Mouse (Mus musculus): Measurements from ENCODE around the gene Lix1l. TPM values are rescaled to one million over a fixed set of nuclear protein-coding genes. Genes with fewer than 3 reads are reported as not detected.

Lix1l gene
- total and polyA plus RNA-seq, 3 experiments = 24.7 to 25.3 (median 25.2) TPM

DNA sequence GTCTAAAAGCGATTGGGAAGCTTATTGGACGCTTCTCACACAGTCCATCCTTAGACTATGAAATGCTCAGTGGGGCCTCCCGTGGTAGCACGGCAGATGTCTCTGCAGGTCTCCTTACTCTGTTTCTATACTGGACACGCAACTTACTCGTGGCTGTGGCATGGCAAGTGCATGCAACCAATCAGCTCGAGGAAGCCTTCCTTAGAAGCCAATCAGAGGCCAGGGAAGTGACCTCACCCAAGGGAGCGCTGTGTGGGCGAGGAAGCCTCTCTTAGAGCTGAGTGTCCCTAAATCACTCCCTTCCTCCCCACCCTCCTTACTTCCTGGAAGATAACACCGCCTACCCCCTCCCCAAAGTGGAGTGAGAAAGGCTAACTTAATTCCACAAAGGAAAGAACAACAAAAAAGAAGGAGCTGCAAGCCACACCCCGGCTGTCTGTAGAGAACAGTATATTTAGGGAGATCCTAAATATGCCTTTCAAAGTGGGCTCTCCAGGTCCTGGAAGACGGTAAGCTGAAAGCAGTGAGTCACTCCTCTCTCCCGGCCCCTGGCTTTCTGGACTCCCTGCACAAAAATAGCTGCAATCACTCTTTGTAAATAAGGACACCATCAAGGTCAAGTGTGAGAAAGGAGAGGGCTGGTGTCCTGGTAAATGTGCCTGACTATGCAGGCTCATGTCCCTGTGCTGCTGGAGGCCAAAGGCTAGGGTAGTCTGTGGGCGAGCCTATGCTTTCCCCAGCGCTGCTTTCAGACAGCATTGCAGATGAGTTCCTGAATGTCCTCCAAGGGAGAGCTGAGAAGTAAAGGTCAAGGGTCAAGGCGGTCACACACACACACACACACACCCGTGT, 24.0 kb upstream of the Lix1l start, which contains the start of gene Gm16253:
Gm16253 (plus strand) TSS at position 295 of the 852 bp plus-strand sequence.
- DNase-seq = peak; percentile 92 to 95
- TF ChIP-seq CTCF (IDR thresholded peaks at IDR 0.05) = peak; percentile 46
- peak; percentile 92; the same call in 1 of the 2 replicates for TF ChIP-seq EP300 (IDR thresholded peaks at IDR 0.05; ENCODE audit: insufficient read depth, low read depth, low read length)
- peak; percentile 72 for TF ChIP-seq POLR2A (IDR thresholded peaks at IDR 0.05; ENCODE audit: insufficient read depth, low read depth, low read length)
- 3% methylated on average over 17 of the region's 17 CpGs for WGBS
- Histone ChIP-seq H3K4me1 (ENCODE audit: control insufficient read depth, insufficient read depth, low read length) (peaks cover 44% of the 10 kb centered on the region), H3K4me3 (peak within 1 kb of the TSS; percentile 42), H3K79me2 (replicated peaks; ENCODE audit: control insufficient read depth, insufficient read depth, low read length) (no peaks in the 10 kb centered on the region), H3K27me3 (ENCODE audit: control insufficient read depth, insufficient read depth, low read length) (no peaks in the 10 kb centered on the region), H3K27ac (peak within 1 kb of the TSS; percentile 100), H3K36me3 (ENCODE audit: control insufficient read depth, insufficient read depth, low read length) (no peaks in the 10 kb centered on the region; the same call in none of the 2 replicates), H3K9ac (ENCODE audit: low read depth, low read length) (peak within 1 kb of the TSS; percentile 84)
- intact Hi-C loops (cut with DNase I) = loop anchor here (1.0 kb wide), 1 partner anchor 20 kb away; the partner anchor contains the start of gene Txnip

DNA sequence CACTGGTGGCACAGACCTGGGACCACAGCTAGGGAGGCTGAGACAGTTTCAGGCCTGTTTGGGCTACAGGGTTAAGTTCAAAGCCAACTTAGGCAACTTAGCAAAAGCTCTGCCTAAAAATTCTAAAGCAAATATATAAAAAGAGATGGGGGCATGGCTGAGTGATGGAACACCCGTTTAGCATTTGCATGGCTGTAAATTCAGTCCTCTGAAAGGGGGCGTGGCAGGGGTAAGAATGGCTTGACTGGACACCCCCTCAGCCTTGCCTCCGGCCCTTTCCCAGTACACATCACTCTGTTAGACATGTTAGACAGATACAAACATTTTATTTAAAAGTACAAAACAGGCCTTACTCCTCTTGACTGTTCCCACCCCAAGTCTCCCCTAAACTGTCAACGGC, 23.4 kb upstream of the Lix1l start:
- Histone ChIP-seq H3K79me2 (replicated peaks; ENCODE audit: control insufficient read depth, insufficient read depth, low read length) (no peaks in the 10 kb centered on the region), H3K27ac (peak overlapping the region; percentile 100), H3K36me3 (ENCODE audit: control insufficient read depth, insufficient read depth, low read length) (no peaks in the 10 kb centered on the region; the same call in none of the 2 replicates), H3K4me3 (peak overlapping the region; percentile 35; the same call in 1 of the 2 replicates), H3K4me1 (ENCODE audit: control insufficient read depth, insufficient read depth, low read length) (peaks cover 43% of the 10 kb centered on the region), H3K27me3 (ENCODE audit: control insufficient read depth, insufficient read depth, low read length) (no peaks in the 10 kb centered on the region), H3K9ac (ENCODE audit: low read depth, low read length) (peak overlapping the region; percentile 84)
- DNase-seq = no peak
- 40% methylated on average over 4 of the region's 4 CpGs for WGBS
- intact Hi-C loops (cut with DNase I) = no loop called here
- TF ChIP-seq CTCF (IDR thresholded peaks at IDR 0.05) (no peak), POLR2A (IDR thresholded peaks at IDR 0.05; ENCODE audit: insufficient read depth, low read depth, low read length) (no peak), EP300 (IDR thresholded peaks at IDR 0.05; ENCODE audit: insufficient read depth, low read depth, low read length) (no peak)

DNA sequence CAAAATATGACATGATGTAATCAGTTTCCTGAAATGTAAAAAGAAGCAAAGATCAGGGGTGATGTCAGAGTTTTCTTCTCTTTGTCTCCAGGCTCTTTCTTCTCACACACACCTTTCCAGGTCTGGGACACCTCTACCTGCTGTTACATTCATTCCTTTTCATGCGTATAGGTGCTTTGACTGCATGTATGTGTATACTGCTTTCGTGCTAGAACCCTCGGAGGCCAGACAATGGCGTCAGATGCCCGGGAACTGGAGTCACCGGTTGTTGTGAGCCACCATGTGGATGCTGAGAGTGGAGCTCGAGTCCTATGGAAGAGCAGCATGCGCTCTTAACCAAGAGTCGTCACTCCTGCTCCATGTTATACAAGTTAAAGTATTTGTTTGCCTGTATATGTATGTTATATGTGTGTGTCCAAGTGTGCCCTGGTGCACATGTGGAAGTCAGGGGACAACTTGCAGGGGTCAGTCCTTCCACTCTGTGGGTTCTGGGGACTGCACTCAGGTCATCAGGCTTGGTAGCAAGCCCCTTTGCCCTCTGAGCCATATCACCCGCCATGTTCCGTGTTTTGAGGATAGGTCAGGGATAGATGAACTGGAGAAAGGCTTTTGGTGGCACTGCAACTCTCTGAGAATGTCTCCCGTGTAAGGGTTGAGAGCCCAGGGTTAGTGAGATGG, 22.2 kb upstream of the Lix1l start:
- no peaks in the 10 kb centered on the region for H3K79me2 ChIP-seq (replicated peaks; ENCODE audit: control insufficient read depth, insufficient read depth, low read length)
- TF ChIP-seq CTCF (IDR thresholded peaks at IDR 0.05) (peak; percentile 33), POLR2A (IDR thresholded peaks at IDR 0.05; ENCODE audit: insufficient read depth, low read depth, low read length) (no peak)
- 58% methylated on average over 12 of the region's 12 CpGs for WGBS
- no peaks in the 10 kb centered on the region; the same call in none of the 2 replicates for H3K36me3 ChIP-seq (ENCODE audit: control insufficient read depth, insufficient read depth, low read length)
- H3K27me3 ChIP-seq (ENCODE audit: control insufficient read depth, insufficient read depth, low read length) = no peaks in the 10 kb centered on the region
- peaks cover 38% of the 10 kb centered on the region for H3K4me1 ChIP-seq (ENCODE audit: control insufficient read depth, insufficient read depth, low read length)
- intact Hi-C loops (cut with DNase I) = no loop called here
- peak; percentile 24 to 36 for DNase-seq
- peak overlapping the region; percentile 100 for H3K27ac ChIP-seq
- H3K9ac ChIP-seq (ENCODE audit: low read depth, low read length) = peak overlapping the region; percentile 26; the same call in 1 of the 2 replicates
- no peak overlapping the region for H3K4me3 ChIP-seq

DNA sequence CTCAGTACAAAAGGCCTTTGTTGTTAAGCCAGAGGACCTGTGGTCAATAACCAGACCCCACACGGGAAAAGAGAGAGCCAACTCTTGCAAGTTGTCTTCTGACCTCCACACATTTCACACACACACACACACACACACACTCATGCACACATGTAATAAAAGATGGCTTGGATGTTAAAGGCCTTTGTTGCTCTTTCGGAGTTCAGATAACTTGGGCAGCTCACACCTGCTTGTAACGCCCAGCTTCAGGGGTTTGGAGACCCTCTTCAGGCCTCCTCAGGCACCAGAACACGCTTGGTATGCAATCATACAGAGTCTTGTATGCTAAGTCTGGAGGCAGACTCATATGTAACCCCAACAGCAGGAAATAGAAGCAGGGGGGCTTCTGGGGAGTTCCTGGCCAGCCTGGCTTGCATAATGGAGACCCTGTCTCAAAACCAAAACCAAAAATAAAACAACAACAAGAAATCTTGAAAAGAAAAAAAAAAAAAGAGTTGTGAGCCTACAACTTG, 21.7 kb upstream of the Lix1l start:
- Histone ChIP-seq H3K4me3 (no peak overlapping the region), H3K36me3 (ENCODE audit: control insufficient read depth, insufficient read depth, low read length) (no peaks in the 10 kb centered on the region; the same call in none of the 2 replicates), H3K27me3 (ENCODE audit: control insufficient read depth, insufficient read depth, low read length) (no peaks in the 10 kb centered on the region), H3K4me1 (ENCODE audit: control insufficient read depth, insufficient read depth, low read length) (peaks cover 34% of the 10 kb centered on the region), H3K79me2 (replicated peaks; ENCODE audit: control insufficient read depth, insufficient read depth, low read length) (no peaks in the 10 kb centered on the region), H3K27ac (peak overlapping the region; percentile 100), H3K9ac (ENCODE audit: low read depth, low read length) (peak overlapping the region; percentile 26; the same call in 1 of the 2 replicates)
- intact Hi-C loops (cut with DNase I) = no loop called here
- 77% methylated on average over 4 of the region's 4 CpGs for WGBS
- DNase-seq = peak; percentile 9 to 28
- TF ChIP-seq CTCF (IDR thresholded peaks at IDR 0.05) (no peak), EP300 (IDR thresholded peaks at IDR 0.05; ENCODE audit: insufficient read depth, low read depth, low read length) (no peak)

DNA sequence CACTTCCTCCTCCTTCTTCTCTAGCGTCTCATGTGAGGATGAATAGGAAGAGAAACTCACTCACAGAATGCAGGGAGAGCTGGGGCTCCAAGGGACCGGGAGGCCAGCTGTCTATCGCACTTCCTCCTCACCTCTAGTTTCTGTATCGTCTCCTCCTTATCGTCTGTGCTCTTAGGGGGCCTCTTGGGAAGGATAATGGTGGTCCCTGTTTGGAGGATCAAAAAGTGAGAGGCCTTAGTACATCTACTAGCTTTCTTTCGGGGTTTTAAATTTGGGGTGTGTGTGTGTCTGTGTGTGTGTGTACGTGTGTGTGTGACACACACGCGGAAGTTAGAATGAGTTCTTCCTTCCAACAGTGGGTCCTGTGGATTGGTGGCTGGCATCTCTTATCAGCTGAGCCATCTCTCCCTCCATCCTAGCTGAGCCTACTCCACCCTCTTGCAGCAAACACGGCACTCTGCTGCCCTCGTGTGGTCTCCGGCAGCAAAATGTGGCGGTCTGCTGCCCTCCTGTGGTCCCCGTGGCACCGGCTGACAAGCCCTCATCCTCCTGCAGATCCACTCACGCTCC, 21.0 kb upstream of the Lix1l start:
- peak overlapping the region; percentile 25 for H3K9ac ChIP-seq (ENCODE audit: low read depth, low read length)
- DNase-seq = peak; percentile 90 to 93
- intact Hi-C loops (cut with DNase I) = loop anchor here (1.0 kb wide), 3 partner anchors 29 to 59 kb away; no protein-coding TSS in a partner anchor
- no peaks in the 10 kb centered on the region for H3K27me3 ChIP-seq (ENCODE audit: control insufficient read depth, insufficient read depth, low read length)
- WGBS = 8% methylated on average over 16 of the region's 16 CpGs
- H3K36me3 ChIP-seq (ENCODE audit: control insufficient read depth, insufficient read depth, low read length) = no peaks in the 10 kb centered on the region; the same call in none of the 2 replicates
- TF ChIP-seq CTCF (IDR thresholded peaks at IDR 0.05) (no peak), EP300 (IDR thresholded peaks at IDR 0.05; ENCODE audit: insufficient read depth, low read depth, low read length) (peak; percentile 100)
- peaks cover 30% of the 10 kb centered on the region for H3K4me1 ChIP-seq (ENCODE audit: control insufficient read depth, insufficient read depth, low read length)
- H3K4me3 ChIP-seq = no peak overlapping the region; the same call in 1 of the 2 replicates
- H3K27ac ChIP-seq = peak overlapping the region; percentile 100
- H3K79me2 ChIP-seq (replicated peaks; ENCODE audit: control insufficient read depth, insufficient read depth, low read length) = no peaks in the 10 kb centered on the region

Measured in heart, adult 2 months (tissue).